Mouse (Mus musculus) adipocyte (in vitro differentiated cells): ENCODE measurements around the gene Sspn.

Source experiments
- DNase-seq: peaks from one replicate; pipeline ENCODE4 v3.0.0-alpha.2; 2016; ENCODE audit warnings: low spot score

Gene Sspn

GRCm38 (mm10) chr6:145934001-145934696, 2.7 kb downstream of the Sspn start:
- peak; percentile 87 for DNase-seq

DNA sequence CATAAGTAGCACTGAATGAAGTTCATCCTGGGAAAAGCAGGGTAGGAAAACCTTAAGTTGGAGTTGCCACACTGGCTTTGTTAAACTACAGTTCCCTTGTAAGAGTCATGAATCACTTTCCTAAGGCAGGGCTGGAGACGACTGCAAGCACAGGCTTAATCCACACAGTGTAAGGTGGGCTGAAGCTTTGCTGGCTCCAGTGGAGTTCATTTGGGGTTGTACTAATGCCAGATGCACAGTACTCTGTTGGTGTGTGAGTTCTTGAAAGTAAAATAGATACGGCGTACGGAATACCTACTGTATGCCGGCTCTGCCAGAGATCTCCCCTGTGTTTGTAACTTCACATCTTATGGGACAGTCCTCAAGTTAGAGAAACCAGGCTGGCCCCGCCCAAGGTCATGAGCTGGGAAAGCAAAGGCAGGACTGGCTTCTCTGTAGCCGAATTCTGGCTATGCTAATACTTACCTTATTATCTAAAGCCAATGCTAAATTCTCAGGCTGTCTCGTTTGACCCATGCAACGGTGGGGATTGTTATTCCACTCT, 3.3 kb downstream of the Sspn start:
- DNase-seq = no peak

DNA sequence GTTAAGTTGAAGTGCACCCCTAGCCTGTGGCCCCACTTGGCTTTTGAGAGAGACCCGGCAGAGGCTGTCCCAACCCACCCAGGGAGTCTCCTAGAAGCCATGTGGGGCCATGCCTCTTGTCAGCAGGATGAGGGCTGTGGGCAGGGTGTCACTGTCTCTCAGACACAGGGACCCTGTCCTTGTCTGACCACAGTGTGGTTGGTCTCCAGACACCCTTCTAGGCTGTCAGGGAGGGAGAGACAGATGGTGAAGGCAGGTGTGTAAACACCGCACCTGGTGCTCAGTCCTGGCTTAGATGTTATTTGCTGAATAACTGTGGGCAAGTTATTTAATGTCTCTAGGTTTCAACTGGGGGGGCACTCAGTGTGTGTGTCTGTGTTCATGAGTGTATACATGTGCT, 4.5 kb downstream of the Sspn start:
- no peak for DNase-seq

DNA sequence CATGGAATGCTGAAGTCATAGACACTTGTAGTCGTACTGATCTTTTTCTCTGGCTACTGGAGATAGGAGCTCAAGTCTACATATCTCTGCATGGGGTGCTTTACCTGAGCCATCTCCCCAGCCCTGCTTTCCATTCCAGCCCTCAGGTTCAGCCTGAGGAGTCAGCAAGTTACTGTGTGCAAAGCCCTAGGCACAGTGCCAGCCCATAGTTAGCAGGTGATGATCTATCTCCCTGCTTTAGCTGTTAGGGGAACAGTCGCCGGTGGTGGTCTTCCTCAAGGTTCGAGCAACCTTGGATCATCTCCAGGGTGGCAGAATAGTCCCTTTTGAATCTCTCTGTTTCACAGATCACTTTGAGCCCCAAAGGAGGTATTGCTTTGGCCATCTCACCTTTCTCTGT, 5.1 kb downstream of the Sspn start:
- DNase-seq = no peak

DNA sequence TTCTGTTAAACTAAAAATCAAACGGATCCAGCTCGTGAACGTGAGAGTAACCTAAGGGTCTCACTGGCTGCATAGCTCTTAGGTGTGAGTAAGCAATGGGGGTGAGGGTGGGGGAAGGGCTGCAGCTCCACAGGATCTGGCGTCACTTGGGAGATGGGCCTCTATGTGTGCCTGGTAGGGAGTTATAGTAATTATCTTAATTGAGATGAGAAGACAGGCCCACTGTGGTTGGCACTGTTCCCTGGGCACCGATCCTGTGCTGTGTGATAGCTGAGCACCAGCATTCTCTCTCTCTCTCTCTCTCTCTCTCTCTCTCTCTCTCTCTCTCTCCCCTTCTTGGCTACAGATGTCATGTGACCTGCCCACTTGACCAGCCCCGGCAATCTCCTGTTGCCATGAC, 9.4 kb downstream of the Sspn start:
- DNase-seq = no peak

GRCm38 (mm10) chr6:145942263-145942966, 11.0 kb downstream of the Sspn start:
- DNase-seq = no peak

GRCm38 (mm10) chr6:145943414-145943813, 12.0 kb downstream of the Sspn start:
- DNase-seq = no peak

GRCm38 (mm10) chr6:145945700-145946344, 14.4 kb downstream of the Sspn start:
- no peak for DNase-seq

- no peak for DNase-seq
Observed at GRCm38 (mm10) chr6:145949049-145949448, 17.6 kb downstream of the Sspn start.

GRCm38 (mm10) chr6:145950626-145951025, 19.2 kb downstream of the Sspn start:
- DNase-seq = no peak

- no peak for DNase-seq
Observed at GRCm38 (mm10) chr6:145952594-145952993, 21.2 kb downstream of the Sspn start.

- DNase-seq = no peak
Observed at GRCm38 (mm10) chr6:145953121-145953896, 21.9 kb downstream of the Sspn start.

GRCm38 (mm10) chr6:145957427-145957965, 26.1 kb downstream of the Sspn start:
- no peak for DNase-seq

DNA sequence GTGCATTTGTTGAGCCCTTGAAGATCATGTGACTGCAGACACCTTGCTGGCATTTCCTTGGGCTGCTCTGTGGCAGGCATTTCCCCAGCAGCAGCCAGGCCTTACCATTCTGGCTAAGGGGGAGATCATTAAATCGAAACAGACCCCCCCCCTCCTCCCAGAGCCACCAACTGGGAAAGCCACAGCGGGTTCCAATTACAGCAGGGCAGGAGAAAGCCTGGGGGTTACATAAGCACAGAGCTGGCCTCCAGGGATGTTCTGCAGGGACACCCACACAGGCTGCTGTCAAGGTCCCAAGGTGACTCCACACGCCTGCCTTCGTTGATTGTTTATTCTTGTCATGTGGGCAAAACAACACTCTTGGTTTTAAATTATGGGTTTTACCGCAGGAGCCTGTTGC, 26.6 kb downstream of the Sspn start:
- DNase-seq = no peak

GRCm38 (mm10) chr6:145961047-145961446, 29.6 kb downstream of the Sspn start:
- no peak for DNase-seq

- no peak for DNase-seq
Observed at GRCm38 (mm10) chr6:145963966-145964365, 32.5 kb downstream of the Sspn start.

- no peak for DNase-seq
Observed at GRCm38 (mm10) chr6:145967693-145968092, 36.3 kb downstream of the Sspn start.

DNA sequence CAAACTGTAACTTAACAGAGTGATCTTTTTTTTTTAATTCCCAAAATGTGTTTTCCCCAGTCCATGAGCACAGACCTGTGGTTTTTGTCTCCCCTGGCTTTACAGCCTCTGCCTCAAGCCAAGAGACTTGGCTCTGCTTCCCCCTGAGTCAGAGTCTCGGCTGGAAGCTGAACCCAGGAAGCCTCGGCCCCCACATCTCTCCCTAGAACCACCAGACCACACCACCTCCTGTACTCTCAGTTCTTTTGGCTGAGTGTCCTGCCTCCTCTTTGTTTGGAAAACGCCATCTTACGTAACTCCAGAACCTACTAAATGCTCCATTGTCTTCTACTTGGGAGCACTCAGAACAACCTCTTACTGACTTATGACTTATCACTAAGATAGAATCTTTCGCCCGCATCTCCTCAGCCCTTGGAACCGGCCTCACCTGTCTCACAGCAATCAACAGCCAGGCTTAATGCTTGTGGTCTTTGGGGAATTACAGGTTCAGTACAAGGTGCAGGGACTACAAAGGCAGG, 36.9 kb downstream of the Sspn start:
- DNase-seq = peak; percentile 63

DNA sequence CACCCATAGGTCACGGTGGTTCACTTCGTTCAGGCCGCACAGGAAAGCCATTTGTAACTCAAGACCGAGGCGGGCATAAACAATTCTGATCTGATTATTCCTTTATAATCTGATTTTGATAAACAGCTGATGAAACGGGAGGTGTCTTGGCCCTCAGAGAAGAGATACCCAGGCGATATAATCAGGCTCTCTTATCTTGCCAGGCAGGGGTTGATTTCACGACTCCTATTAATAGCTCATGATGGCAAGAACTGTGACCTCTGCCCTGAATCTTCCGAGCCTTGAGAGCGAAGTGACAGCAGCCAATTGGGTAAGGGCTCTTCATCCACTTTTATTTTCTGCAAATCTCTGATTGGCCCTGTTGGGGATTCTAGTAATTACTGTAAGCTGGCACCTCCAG, 37.4 kb downstream of the Sspn start:
- peak; percentile 57 for DNase-seq

DNA sequence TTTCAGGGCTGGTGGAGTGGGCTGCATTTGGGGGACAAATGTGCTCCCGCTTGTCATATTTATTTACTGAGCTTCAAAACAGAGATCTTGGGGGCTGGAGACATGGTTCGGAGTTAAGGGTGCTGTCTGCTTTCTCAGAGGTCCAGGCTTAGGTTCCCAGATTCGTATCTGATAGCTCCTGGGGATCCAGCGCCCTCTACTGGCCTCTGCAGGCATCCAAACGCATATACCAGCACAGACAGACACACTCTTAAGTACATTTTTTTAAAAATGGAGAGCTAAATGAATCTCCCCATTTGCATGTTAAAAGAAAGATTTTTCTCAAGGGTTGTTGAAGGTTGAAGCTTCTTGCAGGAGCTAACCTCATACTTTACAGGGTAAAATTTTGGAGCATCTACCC, 38.1 kb downstream of the Sspn start:
- no peak for DNase-seq

DNA sequence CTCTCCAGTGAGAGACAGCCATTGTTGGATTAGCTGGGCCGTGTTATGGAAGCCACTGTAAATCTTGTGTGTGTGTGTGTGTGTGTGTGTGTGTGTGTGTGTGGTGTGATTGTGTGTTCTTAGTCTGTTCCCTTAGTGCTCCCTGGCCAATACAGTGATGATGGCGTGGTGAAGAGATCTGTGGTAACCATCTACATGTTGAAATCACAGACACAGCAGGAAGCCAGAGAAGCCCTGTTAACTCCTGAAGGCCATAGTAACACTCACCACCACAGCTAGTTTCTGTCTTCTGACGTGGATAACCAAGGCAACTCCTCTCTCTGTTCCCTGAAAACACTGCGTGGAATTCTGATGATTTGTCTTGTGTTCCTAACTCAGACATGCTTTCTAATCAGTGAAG, 40.7 kb downstream of the Sspn start:
- DNase-seq = no peak

GRCm38 (mm10) chr6:145972836-145973235, 41.4 kb downstream of the Sspn start:
- no peak for DNase-seq
